Mouse (Mus musculus): ENCODE results near the gene Fkbpl. TPM values are rescaled to one million over a fixed set of nuclear protein-coding genes. Genes with fewer than 3 reads are reported as not detected.
A peak's percentile ranks its signal among the peaks of the same experiment; 100 is the strongest.

Gene Fkbpl
- polyA plus RNA-seq, 1 experiment from 2014 or later = 11.9 TPM

DNA sequence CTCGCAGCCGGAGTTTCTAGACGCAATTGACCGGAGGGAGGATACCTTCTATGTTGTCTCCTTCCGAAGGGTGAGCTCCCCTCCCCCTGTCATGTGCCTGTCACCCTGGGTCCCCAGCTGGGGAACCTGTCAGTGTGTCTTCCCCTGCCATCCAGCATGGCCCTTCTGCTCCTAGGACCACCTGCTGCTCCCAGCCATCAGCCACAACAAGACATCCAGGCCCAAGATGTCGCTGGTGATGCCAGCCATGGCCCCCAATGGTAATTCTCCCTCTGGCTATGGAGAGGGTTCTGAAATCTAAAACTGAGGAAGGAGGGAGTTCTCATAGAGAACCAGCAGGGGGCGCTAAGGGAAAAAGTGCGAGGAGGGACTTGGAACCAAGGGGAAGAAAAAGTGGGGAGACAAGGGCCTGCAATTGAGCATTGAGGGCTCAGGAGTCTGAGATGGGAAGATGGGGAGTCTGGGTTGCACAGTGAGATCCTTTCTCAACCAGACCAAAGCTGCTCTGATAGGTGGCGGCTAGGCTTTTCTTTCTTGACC lies 9.3 kb downstream of the Fkbpl start:
- Histone ChIP-seq H3K27me3 (ENCODE audit: control insufficient read depth, insufficient read depth, low read length) (no peaks in the 10 kb centered on the region), H3K4me1 (ENCODE audit: control insufficient read depth, insufficient read depth, low read length) (peaks cover 20% of the 10 kb centered on the region), H3K36me3 (ENCODE audit: control insufficient read depth, insufficient read depth, low read length) (peaks cover 45% of the 10 kb centered on the region), H3K4me2 (replicated peaks; ENCODE audit: low read depth, low read length) (no peak overlapping the region), H3K4me3 (ENCODE audit: low read depth, low read length) (no peak overlapping the region), H3K9me3 (ENCODE audit: control insufficient read depth, low read depth, low read length) (no peaks in the 10 kb centered on the region), H3K27ac (ENCODE audit: low read length) (no peak overlapping the region), H3K9ac (replicated peaks; ENCODE audit: low read depth, low read length) (no peak overlapping the region)
- WGBS = 64% methylated on average over 9 of the region's 9 CpGs
- no peak for ATAC-seq (ENCODE audit: insufficient number of reproducible peaks, insufficient read depth, low FRiP score, low read depth)

DNA sequence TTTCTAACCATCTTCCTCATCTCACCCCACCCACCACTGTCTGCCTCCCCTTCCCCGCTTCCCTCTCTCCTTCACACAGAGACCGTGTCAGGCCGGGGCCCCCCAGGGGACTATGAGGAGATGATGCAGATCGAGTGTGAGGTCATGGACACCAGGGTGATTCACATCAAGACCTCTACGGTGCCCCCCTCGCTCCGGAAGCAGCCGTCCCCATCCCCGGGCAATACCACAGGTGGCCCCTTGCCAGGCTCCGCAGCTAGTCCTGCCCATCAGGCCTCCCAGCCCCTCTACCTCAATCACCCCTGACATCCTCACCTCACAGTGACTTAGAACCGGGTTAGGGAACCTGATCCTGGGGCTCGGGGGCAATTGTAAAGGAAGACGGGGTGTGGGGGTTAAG lies 9.8 kb downstream of the Fkbpl start:
- H3K4me1 ChIP-seq (ENCODE audit: control insufficient read depth, insufficient read depth, low read length) = peaks cover 20% of the 10 kb centered on the region
- H3K9me3 ChIP-seq (ENCODE audit: control insufficient read depth, low read depth, low read length) = no peaks in the 10 kb centered on the region
- H3K4me2 ChIP-seq (replicated peaks; ENCODE audit: low read depth, low read length) = no peak overlapping the region
- no peak overlapping the region for H3K9ac ChIP-seq (replicated peaks; ENCODE audit: low read depth, low read length)
- no peak for ATAC-seq (ENCODE audit: insufficient number of reproducible peaks, insufficient read depth, low FRiP score, low read depth)
- no peaks in the 10 kb centered on the region for H3K27me3 ChIP-seq (ENCODE audit: control insufficient read depth, insufficient read depth, low read length)
- peaks cover 44% of the 10 kb centered on the region for H3K36me3 ChIP-seq (ENCODE audit: control insufficient read depth, insufficient read depth, low read length)
- no peak overlapping the region for H3K27ac ChIP-seq (ENCODE audit: low read length)
- no peak overlapping the region for H3K4me3 ChIP-seq (ENCODE audit: low read depth, low read length)
- 94% methylated on average over 13 of the region's 13 CpGs for WGBS

GRCm38 (mm10) chr17:34655160-34655559 lies 10.6 kb downstream of the Fkbpl start:
- Histone ChIP-seq H3K36me3 (ENCODE audit: control insufficient read depth, insufficient read depth, low read length) (peaks cover 38% of the 10 kb centered on the region), H3K4me1 (ENCODE audit: control insufficient read depth, insufficient read depth, low read length) (peaks cover 20% of the 10 kb centered on the region), H3K9ac (replicated peaks; ENCODE audit: low read depth, low read length) (no peak overlapping the region), H3K4me2 (replicated peaks; ENCODE audit: low read depth, low read length) (0 out of 2 replicates have a peak overlapping the region, but pooled peaks have one; percentile 3), H3K9me3 (ENCODE audit: control insufficient read depth, low read depth, low read length) (no peaks in the 10 kb centered on the region), H3K4me3 (ENCODE audit: low read depth, low read length) (no peak overlapping the region), H3K27me3 (ENCODE audit: control insufficient read depth, insufficient read depth, low read length) (no peaks in the 10 kb centered on the region), H3K27ac (ENCODE audit: low read length) (peak overlapping the region; percentile 58; the same call in 1 of the 2 replicates)
- 59% methylated on average over 7 of the region's 7 CpGs for WGBS
- ATAC-seq (ENCODE audit: insufficient number of reproducible peaks, insufficient read depth, low FRiP score, low read depth) = peak; percentile 3; the same call in 1 of the 2 replicates

GRCm38 (mm10) chr17:34655581-34655991 lies 11.0 kb downstream of the Fkbpl start:
- Histone ChIP-seq H3K9me3 (ENCODE audit: control insufficient read depth, low read depth, low read length) (no peaks in the 10 kb centered on the region), H3K27me3 (ENCODE audit: control insufficient read depth, insufficient read depth, low read length) (0 out of 2 replicates have a peak, but pooled peaks cover 2% of the 10 kb centered on the region), H3K36me3 (ENCODE audit: control insufficient read depth, insufficient read depth, low read length) (peaks cover 34% of the 10 kb centered on the region), H3K4me3 (ENCODE audit: low read depth, low read length) (no peak overlapping the region), H3K27ac (ENCODE audit: low read length) (peak overlapping the region; percentile 58), H3K4me1 (ENCODE audit: control insufficient read depth, insufficient read depth, low read length) (peaks cover 24% of the 10 kb centered on the region), H3K9ac (replicated peaks; ENCODE audit: low read depth, low read length) (no peak overlapping the region), H3K4me2 (replicated peaks; ENCODE audit: low read depth, low read length) (0 out of 2 replicates have a peak overlapping the region, but pooled peaks have one; percentile 3)
- peak; percentile 63; the same call in 1 of the 2 replicates for ATAC-seq (ENCODE audit: insufficient number of reproducible peaks, insufficient read depth, low FRiP score, low read depth)
- WGBS = 33% methylated on average over 4 of the region's 4 CpGs

GRCm38 (mm10) chr17:34656666-34657065 lies 12.1 kb downstream of the Fkbpl start:
- WGBS = 46% methylated on average over 8 of the region's 8 CpGs
- peak overlapping the region; percentile 58; the same call in 1 of the 2 replicates for H3K27ac ChIP-seq (ENCODE audit: low read length)

DNA sequence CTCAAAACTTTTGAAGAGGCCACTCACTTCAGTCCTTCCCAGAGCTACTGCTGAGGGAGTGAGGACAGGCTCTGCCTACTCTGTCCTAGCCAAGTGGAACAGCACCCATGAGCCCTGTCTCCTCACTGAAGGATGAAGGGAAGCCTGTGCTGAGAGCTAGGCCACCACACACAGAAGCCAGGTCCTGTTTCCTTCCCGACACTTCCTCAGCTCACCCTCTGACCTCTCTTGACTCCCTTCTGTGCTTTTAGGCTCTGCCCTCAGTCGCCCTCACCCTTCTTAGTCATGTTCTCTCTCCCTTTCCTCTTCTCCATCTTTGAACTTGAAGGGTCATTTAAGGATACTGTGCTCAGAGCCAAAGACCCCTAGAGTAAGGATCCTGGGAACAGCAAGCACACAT lies 12.7 kb downstream of the Fkbpl start:
- Histone ChIP-seq H3K4me3 (ENCODE audit: low read depth, low read length) (no peak overlapping the region), H3K9ac (replicated peaks; ENCODE audit: low read depth, low read length) (no peak overlapping the region), H3K36me3 (ENCODE audit: control insufficient read depth, insufficient read depth, low read length) (peaks cover 18% of the 10 kb centered on the region), H3K9me3 (ENCODE audit: control insufficient read depth, low read depth, low read length) (no peaks in the 10 kb centered on the region), H3K27me3 (ENCODE audit: control insufficient read depth, insufficient read depth, low read length) (0 out of 2 replicates have a peak, but pooled peaks cover 2% of the 10 kb centered on the region), H3K4me2 (replicated peaks; ENCODE audit: low read depth, low read length) (no peak overlapping the region), H3K4me1 (ENCODE audit: control insufficient read depth, insufficient read depth, low read length) (peaks cover 34% of the 10 kb centered on the region), H3K27ac (ENCODE audit: low read length) (no peak overlapping the region)
- no peak for ATAC-seq (ENCODE audit: insufficient number of reproducible peaks, insufficient read depth, low FRiP score, low read depth)
- whole genome bisulfite sequencing = 29% methylated on average over 2 of the region's 2 CpGs

More at GRCm38 (mm10) chr17:34656666-34657065, 12.1 kb downstream of the Fkbpl start:
- no peak overlapping the region for H3K9ac ChIP-seq (replicated peaks; ENCODE audit: low read depth, low read length)
- peaks cover 34% of the 10 kb centered on the region for H3K4me1 ChIP-seq (ENCODE audit: control insufficient read depth, insufficient read depth, low read length)
- H3K27me3 ChIP-seq (ENCODE audit: control insufficient read depth, insufficient read depth, low read length) = 0 out of 2 replicates have a peak, but pooled peaks cover 2% of the 10 kb centered on the region
- no peaks in the 10 kb centered on the region for H3K9me3 ChIP-seq (ENCODE audit: control insufficient read depth, low read depth, low read length)
- ATAC-seq (ENCODE audit: insufficient number of reproducible peaks, insufficient read depth, low FRiP score, low read depth) = no peak
- H3K4me2 ChIP-seq (replicated peaks; ENCODE audit: low read depth, low read length) = no peak overlapping the region
- H3K36me3 ChIP-seq (ENCODE audit: control insufficient read depth, insufficient read depth, low read length) = peaks cover 23% of the 10 kb centered on the region
- no peak overlapping the region for H3K4me3 ChIP-seq (ENCODE audit: low read depth, low read length)

DNA sequence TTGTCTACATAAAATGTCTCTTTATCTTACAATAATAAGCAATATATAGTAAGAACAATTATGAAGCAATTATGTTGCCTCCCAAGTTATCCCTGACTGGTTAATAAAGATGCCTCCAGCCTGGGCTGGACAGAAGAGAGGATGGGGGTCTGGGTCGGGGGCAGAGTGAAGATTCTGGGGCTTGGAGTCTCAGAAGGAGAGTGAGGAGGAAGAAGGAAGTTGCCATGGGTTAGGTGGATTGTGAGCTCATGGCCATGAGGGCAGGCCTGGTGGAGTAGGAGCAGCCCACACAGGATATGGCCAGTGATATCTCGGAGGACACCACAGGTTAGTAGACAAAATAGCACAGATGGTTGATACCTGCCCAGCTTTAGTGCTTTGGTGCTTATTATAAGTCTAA lies 13.6 kb downstream of the Fkbpl start:
- WGBS = 79% methylated on average over 2 of the region's 2 CpGs

GRCm38 (mm10) chr17:34658591-34658990 lies 14.0 kb downstream of the Fkbpl start:
- no peak overlapping the region for H3K9ac ChIP-seq (replicated peaks; ENCODE audit: low read depth, low read length)
- peaks cover 4% of the 10 kb centered on the region; the same call in 1 of the 2 replicates for H3K36me3 ChIP-seq (ENCODE audit: control insufficient read depth, insufficient read depth, low read length)
- H3K27me3 ChIP-seq (ENCODE audit: control insufficient read depth, insufficient read depth, low read length) = 0 out of 2 replicates have a peak, but pooled peaks cover 2% of the 10 kb centered on the region
- no peak for ATAC-seq (ENCODE audit: insufficient number of reproducible peaks, insufficient read depth, low FRiP score, low read depth)
- H3K4me2 ChIP-seq (replicated peaks; ENCODE audit: low read depth, low read length) = no peak overlapping the region
- H3K4me3 ChIP-seq (ENCODE audit: low read depth, low read length) = no peak overlapping the region
- H3K9me3 ChIP-seq (ENCODE audit: control insufficient read depth, low read depth, low read length) = no peaks in the 10 kb centered on the region
- H3K4me1 ChIP-seq (ENCODE audit: control insufficient read depth, insufficient read depth, low read length) = peaks cover 34% of the 10 kb centered on the region
- 77% methylated on average over 3 of the region's 3 CpGs for WGBS
- no peak overlapping the region for H3K27ac ChIP-seq (ENCODE audit: low read length)

More for the DNA sequence above, 13.6 kb downstream of the Fkbpl start:
- Histone ChIP-seq H3K36me3 (ENCODE audit: control insufficient read depth, insufficient read depth, low read length) (peaks cover 9% of the 10 kb centered on the region), H3K9ac (replicated peaks; ENCODE audit: low read depth, low read length) (no peak overlapping the region), H3K27me3 (ENCODE audit: control insufficient read depth, insufficient read depth, low read length) (0 out of 2 replicates have a peak, but pooled peaks cover 2% of the 10 kb centered on the region), H3K27ac (ENCODE audit: low read length) (no peak overlapping the region), H3K4me1 (ENCODE audit: control insufficient read depth, insufficient read depth, low read length) (peaks cover 34% of the 10 kb centered on the region), H3K9me3 (ENCODE audit: control insufficient read depth, low read depth, low read length) (no peaks in the 10 kb centered on the region), H3K4me2 (replicated peaks; ENCODE audit: low read depth, low read length) (no peak overlapping the region), H3K4me3 (ENCODE audit: low read depth, low read length) (no peak overlapping the region)
- ATAC-seq (ENCODE audit: insufficient number of reproducible peaks, insufficient read depth, low FRiP score, low read depth) = no peak

Measured in stomach, embryonic 14.5 days (tissue).